Mouse (Mus musculus) T-cell, adult 66 days (primary cell): ENCODE data around the gene Rab39. TPM values are rescaled to one million over a fixed set of nuclear protein-coding genes. Genes with fewer than 3 reads are reported as not detected.

Experiments
- total RNA-seq, 2 experiments: library from RNA; stranded (reverse); gene quantifications; 3 replicates in 1 of 2; 4 replicates in 1 of 2; pipeline ENCODE4 v1.2.4; 2023

The Rab39 gene
- total RNA-seq, result under 1 TPM; 0.23 to 0.39 TPM

DNA sequence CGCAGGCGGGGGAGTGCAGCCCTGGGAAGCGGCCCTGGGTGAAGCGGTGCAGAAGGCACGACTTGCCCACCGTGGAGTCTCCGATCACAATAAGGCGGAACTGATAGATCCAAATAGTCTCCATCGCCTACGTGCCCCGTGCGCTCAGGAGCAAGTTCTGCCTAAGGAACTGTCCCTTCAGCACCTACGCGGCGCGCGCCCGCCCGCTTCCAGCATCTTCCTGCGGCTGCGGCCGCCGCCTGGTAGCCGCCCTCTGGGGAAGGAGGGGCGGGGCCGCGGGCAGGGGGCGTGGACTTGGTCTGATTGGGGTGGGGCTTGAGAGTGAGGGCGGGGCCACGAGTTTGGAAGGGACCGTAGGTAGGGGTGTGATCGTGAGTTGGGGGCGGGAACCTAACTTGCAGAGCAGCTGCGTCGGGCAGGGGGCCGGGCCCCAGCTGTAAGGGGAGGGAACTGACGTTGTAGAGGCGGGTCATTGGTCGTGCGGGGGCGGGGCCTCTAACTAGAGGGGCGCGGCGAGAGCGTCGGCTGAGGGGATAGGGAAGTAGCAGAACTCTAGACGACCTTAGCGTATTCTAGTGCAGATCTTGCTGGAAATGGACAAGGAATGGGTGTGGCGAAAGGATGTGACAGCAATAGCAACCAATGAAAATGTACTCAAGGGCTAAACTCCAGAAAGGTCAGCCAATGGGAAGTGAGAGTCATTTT is at the start of gene Rab39:
Rab39 (minus strand) TSS at position 241 of the 705 bp plus-strand sequence.

DNA sequence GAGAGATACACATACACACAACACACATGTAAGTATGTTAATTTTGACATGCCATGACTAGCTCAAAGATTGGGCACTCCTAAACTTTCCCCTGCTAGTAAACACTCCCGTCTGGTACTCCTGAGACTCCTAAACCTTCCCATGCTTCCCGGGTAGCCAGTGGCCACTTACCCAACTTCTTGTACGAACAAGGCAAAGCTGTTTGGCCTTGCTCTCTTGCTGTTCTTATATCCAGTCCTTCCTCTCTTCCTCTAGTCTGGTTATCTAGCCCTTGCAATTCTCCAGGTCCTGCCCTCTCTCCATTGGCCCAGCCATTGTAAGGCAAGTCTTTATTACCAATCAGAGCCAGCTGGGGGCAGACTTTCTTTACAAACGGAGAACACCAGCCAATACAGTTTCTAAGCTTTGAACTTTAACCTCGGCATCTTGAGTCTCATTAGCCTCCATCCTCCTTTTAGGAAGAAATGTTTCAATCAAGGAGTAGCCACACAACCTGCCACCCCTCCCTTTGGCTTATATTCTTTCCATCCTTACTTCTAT is 36.3 kb downstream of the Rab39 start, which contains the start of gene Cul5:
Cul5 (minus strand) TSS at position 335 of the 540 bp plus-strand sequence.

Other genes with a start within 250 kb of the Rab39 start
- 10 to 100 TPM; 56.2 to 75.4 TPM for gene Atm, start 169.5 kb downstream of the Rab39 start, total RNA-seq
- 10 to 100 TPM; 18.7 to 22.6 TPM for gene Npat, start 169.2 kb downstream of the Rab39 start, total RNA-seq
- 10 to 100 TPM; 20.1 to 26.3 TPM for gene Acat1, start 95.8 kb downstream of the Rab39 start, total RNA-seq
- 10 to 100 TPM; 32.7 to 39.0 TPM for gene Cul5, start 36.2 kb downstream of the Rab39 start, total RNA-seq
- 10 to 100 TPM; 13.4 to 16.5 TPM for gene Slc35f2, start 65.3 kb upstream of the Rab39 start, total RNA-seq
- not detected for gene Sln, start 143.9 kb upstream of the Rab39 start, total RNA-seq